Mouse (Mus musculus) ES-E14 (cell line): ENCODE results near the gene Prkra.

Experiments
- CHD2 ChIP-seq: IDR thresholded peaks from 2 replicates; pipeline ENCODE4 v1.6.1; 2014; ENCODE audit warnings: mild to moderate bottlenecking, low read depth, low read length, inconsistent platforms
- MAFK ChIP-seq: IDR thresholded peaks from 2 replicates; pipeline ENCODE4 v1.6.1; 2014; ENCODE audit warnings: mild to moderate bottlenecking, low read depth, low read length, inconsistent platforms; ENCODE audit not compliant: insufficient read depth

DNA sequence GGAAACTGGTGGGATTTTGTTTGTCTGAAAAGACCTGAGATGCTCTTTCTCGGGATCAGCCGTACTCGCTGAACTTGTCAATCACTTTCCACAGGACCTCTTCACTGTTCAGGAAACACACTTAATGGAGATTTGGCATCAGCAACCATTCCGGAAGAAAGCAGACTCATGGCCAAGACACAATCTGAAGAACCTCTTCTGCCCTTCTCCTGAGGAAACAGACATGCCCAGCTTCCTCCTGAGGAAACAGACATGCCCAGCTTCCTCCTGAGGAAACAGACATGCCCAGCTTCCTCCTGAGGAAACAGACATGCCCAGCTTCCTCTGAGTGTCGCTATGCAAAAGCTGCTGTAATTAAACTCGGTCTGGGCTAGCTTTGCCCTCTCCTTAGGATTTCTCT, 47.5 kb upstream of the Prkra start:
- TF ChIP-seq MAFK, result no peak
- TF ChIP-seq CHD2, result no peak
